Mouse (Mus musculus) thymus, adult 18-20 months (tissue): ENCODE data around the gene Aebp1.
A peak's percentile ranks its signal among the peaks of the same experiment; 100 is the strongest.

Source experiments
- DNase-seq, 2 experiments: peaks; one replicate each; pipeline ENCODE4 v3.0.0; 2022; ENCODE audit warnings: mixed read lengths in 2 of 2

The Aebp1 gene

DNA sequence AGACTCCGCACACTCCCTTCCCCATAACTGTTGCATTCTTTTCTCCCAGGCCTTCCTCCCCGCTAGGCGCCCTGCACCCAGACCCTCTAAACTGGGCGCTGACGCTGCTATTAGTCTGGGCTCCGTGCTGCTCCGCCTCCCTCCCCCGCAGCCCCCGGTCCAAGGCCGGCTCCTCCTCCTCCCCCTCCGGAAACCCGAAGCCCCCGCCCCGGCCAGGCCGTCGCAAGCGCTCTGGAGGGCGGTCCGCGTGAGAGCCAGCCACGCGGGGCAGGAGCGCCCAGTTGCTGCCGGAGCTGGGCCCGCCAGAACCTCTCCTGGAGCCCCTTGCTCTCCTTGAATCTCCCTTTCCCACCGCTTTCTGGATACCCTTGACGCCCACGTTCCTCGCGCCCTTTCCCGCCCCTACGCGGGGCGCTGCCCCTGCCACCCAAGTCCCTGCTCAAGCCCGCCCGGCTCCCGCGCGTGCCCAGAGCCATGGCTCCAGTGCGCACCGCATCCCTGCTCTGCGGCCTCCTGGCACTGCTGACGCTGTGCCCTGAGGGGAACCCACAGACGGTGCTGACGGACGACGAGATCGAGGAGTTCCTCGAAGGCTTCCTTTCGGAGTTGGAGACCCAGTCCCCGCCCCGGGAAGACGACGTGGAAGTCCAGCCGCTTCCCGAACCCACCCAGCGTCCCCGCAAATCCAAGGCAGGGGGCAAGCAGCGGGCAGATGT is at the start of gene Aebp1:
Gene Aebp1 (plus strand): TSS at position 270 of the 716 bp plus-strand sequence.
- DNase-seq = no peak

DNA sequence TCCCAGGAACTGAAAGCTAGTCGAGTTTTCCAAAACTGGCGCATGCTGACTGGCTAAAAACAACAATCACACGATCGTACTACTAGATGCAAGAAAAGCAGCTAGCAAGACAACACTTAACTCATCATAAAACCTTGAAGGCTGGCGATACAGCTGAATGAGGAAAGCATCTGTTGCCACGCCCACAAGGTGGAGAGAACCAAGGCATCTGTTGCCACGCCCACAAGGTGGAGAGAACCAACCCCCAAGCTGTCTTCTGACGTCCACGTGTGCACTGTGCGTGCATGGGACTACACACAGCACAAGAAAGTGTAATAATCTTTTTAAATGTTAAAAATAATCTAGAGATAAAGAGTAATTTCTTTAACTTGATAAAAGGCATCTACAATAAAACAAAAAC is 48.4 kb upstream of the Aebp1 start:
- no peak for DNase-seq

DNA sequence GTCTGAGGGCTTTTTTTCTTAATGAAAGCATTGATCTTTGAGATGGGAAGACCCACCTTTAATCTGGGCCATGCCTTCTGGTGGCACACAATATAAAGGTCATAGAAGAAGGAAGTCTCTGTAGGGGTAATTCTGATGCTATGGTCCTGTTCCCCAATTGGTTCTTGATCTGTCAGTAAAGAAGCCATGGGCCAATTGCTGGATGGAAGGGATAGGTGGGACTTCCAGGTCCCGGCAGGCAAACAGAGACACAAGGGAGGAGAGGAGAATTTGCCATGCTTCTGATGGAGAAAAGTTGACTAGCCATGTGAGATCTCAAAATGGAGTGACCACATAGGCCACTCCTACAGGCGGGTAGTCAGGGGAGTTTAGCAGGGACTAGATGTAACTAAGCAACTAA is 42.5 kb upstream of the Aebp1 start:
- DNase-seq = no peak

DNA sequence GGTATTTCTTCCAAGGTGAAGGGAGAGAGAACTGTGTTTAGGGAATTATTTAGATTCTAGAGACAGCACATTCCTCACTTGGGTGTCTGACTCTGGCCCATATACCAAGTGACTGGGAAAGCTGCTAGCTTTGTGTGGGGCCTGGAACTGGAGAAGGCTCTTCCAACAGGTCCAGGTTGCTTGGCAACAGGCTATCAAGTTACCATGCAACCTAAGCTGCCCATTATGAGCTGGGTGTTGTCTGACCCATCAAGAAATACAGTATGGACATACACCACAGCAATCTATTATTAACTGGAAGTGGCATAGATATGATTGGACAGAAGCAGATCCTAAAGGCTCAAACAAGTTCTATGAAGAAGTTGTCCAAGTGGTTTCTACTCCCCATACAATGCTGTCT is 36.3 kb upstream of the Aebp1 start:
- no peak for DNase-seq

DNA sequence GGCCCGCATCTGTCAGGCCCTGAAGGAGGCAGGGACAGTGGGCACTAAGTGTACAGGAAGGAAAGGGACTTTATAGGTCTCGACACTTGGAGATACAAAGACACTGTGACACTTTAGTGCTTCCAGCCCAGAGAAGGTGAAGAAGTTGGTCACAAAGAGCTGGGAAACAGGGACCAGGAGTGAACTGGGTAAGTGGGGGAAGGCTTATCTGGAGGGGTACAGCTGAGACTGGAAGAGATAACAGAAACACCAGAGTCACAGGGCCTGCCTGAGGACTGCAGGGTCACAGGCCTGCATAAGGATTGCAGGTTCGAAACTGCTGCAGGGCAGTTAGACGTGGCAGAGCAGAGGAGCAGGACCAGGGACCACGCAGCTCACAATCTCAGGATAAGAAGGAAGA is 33.8 kb upstream of the Aebp1 start:
- DNase-seq = no peak

DNA sequence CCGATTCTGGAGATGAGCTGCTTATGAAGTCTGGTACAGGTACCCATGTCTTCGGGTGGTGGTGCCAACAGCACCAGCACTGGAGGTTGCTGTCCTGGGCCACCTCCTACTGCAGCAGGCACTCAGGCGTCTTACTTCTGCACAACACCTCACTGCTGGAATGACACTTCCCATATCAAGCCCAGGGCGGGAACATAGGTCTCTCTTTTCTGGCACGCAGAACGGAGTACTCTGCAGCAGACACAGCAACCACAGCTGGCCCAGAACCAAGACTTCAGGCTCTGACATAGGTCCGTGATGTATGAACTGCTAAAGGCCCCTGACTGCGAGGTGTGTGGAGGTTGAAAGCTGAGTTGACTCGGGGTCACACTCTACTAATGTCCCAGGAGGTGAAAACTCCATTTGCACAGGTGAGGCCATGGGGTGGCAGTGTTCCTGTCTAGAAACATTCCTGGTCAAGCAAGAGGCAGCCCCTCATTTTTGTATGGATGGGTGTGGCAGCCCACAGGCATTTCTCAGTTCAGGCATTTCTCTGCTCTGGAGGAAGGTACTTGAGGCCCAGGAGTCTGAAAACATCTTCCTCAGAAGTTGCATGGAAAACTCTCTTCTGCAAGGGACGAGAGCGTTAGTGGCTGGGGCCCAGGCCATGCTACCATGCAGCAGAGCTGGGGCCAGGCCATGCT is 33.1 kb upstream of the Aebp1 start:
- DNase-seq = no peak

DNA sequence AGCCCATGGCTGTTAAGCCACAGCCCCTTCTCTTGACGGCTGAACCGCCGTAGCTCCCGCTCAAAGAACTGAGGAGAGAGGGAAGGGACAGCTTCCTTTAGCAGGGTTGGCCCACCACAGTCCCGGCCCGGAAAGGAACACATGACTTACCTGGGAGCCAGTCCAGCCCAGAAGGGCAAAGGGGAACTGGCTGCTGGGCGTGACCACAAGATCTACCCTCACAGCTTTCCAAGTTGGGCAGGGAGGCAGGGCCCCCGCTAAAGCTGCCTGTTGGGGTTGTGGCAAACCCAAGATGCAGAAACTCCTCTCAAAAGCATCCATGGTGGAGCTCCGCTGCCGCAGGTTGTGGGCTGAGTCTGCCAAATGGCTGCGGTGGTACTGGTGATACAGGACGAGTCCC is 32.4 kb upstream of the Aebp1 start:
- DNase-seq = no peak

DNA sequence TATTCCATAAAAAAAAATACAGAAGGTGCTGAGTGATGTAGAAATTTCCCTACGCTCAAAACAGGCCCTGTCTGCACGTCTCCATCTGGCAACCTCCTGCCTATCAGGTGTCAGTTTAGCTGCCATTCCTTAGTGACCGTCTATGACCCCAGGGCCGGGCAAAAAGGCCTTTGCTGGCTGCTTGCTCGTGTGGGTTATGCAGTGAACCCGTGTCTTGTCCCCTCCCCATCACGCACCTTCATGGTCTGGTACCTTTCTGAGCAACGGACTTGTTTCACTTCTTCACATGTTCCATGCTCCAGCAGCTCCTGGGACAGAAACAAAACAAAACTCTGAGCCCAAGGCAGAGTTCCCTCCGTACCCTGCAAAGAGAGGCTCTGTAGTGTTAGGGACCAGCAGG is 27.2 kb upstream of the Aebp1 start:
- no peak for DNase-seq

DNA sequence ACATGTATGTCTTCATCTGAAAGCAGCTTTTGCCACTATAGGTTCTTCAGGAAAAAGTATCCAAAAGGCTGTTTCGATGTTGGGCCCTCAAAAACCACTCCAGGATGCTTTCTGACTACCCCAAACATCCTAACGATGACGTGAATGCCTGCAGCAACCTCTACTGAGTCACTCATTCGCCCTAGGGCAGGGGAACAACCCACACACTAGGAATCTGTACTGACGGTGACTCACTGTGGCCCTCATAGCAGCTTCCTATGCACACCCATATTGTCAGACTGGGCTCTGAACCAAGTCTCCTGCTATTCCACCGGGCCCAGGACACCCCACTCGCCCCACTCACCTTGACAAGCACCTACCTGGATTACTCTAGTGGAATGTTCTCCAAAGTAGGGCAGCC is 26.7 kb upstream of the Aebp1 start:
- DNase-seq = no peak

DNA sequence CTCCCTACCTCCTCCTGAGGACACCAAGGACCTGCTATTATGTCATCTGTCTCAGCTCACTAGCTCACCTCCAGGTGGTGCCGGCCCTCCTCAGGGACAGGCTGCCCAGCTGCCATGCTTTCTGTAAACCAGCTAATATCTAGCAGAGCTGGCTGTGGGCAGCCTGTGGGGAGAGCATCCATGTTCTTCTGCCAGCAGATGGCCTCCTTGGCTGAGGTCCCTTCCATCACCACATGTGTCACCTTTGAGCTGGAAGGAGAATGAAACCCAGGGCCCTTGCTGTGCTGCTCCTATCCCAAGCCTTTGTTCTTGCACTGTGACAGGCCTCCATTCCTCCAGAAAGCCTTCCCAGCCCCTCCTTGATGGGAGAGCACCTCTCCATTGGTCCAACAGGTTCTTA is 25.6 kb upstream of the Aebp1 start:
- peak in 1 of 2 experiments; percentile 21 for DNase-seq

DNA sequence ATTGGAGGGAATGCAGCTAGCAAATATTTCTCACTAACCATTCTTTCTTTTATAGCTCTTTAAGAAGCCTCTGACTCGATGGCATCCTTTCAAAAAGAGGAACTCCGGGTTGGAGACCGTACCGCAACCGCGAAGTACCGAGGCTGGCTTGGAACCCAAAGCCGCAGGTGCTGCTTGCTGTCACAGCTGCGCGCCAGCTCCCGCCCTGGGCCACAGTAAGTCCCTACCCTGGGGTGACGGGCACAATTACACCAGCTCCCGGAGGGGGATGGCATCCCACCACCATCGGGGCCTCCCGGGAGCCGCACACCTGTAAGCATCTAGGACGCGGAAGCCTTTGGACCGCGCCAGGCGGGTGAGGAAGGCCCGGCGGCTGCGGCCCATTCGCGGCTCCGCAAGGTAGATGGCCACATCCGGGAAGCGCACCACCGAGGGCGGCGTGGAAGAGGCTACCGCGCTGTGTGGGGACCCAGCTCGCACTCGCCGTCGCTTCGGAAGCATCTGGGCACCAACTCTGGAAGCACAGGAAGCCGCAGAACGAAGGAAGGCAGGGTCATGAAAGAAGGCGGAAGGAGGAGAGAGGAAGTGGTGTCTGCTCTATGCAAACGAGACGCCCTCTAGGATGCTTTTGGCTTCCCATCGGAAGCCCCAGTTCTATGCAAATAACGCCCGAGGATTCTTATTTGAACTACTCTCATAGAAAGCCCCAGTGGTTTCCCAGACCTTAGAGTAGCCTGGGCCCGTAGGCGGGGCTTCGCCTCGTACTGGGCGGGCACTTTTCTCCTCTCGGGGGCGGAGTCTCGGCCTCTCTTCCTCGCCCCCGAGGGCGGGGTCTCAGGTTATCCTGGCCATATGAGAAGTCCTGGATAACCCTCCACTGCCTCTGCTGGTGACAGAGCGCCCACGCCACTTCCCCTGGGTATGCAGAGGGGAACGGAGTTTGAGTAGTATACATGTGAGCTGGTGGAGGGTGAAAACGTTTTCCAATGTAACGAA is 24.2 kb upstream of the Aebp1 start, which contains the start of gene Polm:
Gene Polm (minus strand): TSS at position 766 of the 996 bp plus-strand sequence.
- peak; percentile 70 to 84 for DNase-seq

DNA sequence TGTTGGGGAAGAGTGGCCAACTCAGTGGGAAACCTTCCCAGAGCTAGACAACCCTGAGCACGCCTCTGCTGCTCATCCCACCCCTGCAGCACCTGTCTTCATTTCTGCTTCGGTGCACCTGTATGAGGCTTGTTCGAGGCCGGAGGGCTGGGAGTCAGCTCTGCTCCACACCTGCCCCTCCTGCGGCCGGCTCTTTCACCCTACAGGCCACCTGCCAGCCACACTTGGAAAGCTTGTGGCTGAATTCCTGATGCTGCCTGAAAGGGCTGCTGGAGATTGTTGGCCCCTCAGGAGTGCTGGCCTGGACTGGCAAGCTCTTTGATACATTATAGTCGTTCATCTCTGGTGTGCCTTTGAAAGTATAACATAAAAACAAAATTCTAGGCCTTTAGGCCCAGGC is 21.4 kb upstream of the Aebp1 start:
- no peak for DNase-seq

DNA sequence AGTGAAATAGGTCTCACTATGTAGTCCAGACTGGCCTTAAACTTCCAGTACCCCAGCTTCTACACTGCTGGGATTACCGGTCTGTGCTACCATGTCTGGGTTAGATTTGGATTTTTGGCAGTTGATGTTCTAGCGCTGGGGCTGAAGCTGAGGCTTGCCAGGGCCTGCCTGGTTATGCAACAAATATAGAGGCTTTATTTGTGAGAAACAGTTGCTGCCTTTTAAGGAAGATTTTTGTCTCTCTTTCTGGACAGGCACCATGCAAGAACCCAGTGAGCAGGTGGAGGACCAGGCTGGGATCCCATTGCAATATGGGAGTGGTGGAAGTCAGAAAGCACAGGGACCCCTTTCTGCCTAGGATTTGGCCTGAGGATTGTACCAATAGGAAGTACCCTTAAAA is 20.0 kb upstream of the Aebp1 start:
- DNase-seq = no peak

DNA sequence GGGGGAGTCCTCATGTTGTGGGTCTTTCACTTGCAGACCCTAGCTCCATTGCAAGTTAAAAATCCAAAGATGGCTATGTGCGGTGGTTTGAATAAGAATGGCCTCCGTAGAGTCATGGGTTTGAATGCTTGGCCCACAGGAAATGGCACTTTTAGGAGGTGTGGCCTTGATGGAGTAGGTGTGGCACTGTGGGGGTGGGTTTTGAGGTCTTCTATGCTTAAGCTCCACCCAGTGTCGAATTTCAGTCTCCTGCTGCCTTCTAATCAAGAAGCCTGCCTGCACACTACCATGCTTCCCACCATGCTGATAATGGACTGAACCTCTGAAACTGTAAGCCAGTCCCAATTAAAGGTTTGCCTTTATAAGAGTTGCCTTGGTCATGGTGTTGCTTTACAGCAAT is 18.6 kb upstream of the Aebp1 start:
- no peak for DNase-seq

DNA sequence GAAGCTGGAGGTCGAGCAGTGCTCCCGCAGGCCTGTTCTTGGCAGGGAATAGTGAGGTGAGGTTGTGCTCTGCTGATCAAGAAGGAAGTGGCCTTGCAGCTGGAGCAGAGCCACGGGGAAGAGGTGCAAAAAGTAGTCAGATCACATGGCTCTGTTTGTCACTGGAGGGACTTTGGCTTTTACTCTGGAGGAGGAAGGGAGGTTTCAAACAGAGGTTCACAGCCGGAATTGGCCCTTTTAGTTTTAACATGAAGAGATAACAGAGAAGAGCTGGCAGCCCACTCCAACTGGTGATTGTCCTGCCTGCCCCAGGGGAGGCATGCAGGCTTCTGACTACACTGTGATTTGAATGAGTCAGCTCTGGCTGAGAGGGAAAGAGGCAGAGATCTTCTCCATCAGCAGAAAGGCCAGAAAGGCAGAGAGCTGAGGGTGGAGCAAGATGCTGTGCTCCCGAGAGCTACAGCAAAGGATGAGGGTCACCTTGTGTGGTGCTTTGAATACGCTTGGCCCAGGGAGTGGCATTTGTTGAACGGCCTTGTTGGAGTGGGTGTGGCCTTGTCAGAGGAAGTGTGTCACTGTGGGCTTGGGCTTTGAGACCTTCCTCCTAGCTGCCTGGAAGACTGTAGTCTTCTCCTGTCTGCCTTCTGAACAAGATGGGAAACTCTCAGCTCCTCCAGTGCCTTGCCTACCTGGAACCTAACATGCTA is 15.0 kb upstream of the Aebp1 start:
- no peak for DNase-seq

DNA sequence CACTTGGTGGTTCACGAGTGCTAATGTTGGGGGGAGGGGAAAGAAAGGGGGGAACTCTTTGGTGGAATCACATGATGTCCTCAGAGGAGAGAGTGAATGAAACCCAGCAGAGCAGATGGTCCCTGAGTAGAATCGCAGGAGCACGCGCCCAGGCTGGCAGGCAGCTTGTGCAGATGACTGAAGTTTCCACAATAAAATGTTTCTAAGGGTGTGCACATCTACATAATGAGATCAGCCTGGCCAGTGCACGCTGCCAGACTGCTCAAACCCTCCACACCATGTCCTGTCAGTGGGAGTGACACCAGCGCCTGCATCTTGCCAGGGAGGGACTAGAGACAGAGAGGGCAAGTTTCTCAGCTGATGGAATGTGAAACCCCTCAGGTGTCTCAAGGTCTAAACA is 13.0 kb upstream of the Aebp1 start:
- no peak for DNase-seq

DNA sequence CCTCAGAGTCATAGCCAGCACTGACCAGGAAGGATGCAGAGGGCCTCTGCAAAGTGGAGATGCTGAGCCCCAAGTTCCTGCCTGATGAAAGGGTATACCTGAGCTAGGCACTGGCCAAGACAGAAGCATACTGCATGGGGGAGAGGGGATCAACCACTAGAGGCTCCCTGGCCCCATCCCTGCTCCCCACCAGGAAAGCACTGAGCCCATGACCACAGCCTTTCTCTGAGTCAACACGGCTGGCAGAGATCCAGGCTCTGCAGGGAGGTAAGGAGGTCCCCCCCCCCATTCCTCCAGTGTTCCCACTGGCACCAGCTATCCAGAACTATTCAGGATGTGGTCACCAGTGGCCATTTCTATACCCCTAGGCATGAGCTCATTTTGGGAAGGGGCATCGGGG is 12.4 kb upstream of the Aebp1 start:
- DNase-seq = no peak

DNA sequence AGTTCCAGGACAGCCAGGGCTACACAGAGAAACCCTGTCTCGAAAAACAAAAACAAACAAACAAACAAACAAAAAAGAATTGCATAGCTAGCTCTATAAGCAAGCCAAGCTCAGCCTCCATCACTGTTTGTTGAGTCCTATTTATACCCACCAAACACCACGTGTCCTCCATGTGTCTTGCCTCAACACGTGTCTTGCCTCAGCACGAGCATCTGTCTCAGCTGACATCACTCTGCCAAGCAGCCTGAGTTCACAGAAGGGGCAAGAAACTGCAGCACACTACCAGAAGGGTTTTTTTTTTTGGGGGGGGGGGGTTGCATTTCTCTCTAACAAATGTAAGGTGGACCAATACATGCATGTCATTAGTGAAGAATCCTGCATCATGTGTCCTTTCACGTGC is 11.3 kb upstream of the Aebp1 start:
- DNase-seq = peak in 1 of 2 experiments; percentile 37

DNA sequence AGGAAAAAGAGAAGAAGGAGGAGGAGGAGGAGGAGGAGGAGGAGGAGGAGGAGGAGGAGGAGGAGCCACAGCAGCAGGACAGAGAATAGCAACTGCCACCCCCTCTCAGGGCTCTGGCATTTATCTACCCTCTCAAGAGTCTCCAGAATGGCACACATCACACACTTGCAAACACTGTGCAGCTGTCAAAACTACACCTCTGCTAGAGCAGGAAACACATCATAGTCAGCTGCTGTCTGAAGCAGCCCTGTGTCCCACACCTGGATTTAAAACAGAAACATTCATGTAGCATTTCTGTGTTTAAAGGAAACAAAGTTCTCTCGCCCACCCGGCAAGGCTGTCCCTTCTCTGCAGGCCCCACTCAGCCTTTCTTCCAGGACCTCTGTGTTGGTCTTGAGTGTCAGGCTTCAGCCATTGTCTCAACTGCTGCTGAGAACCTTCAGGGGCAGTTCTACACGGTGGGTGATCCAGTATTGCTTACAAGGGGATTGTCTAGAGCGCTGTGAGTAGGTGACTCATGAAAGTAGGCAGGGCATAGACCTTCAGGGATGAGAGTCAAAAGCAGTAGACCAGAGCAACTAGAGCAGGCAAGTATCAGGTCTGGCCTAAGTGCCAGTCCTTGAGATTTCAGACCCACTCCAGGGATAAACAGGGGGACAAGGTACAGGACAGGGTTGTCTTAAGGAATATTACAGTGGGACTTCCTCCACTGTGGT is 10.6 kb upstream of the Aebp1 start:
- DNase-seq = peak; percentile 25 to 69

DNA sequence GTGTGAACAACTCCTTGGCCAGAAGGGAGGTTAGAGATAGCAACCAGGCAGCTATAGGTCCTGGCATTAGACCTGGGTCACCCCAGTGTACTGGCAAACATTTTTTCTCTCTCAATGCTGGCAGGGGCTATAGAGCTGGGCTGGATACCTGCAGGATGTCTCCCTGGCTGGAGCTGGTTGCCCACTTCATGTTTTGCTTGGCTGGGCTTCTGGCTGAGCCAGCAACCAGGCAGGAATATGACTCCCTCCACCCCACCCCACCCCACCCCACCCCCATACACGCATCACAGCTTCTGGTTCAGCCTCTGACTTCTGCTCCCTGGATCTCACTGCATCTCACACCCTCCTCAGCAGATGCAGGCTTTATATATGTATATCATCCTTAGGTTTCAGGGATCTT is 9.4 kb upstream of the Aebp1 start:
- DNase-seq = no peak

DNA sequence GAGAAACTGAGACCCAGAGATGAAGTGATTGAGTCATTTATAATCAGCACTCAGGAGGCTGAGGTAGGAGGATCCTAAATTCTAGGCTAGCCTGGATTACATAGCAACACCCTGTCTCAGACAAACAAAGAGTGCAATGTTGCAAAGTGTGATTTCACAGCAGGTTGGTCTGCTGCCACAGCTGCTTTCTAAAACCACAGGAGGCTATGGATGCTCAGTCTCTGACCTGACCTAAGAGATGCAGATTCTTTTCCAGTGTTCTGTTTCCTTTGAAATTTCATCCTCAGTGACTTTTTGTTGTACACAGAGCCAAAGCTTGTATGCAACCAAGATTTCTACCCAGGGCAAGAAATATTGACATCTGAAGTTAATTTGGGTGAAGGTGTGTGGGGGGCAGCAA is 6.3 kb upstream of the Aebp1 start:
- no peak for DNase-seq

DNA sequence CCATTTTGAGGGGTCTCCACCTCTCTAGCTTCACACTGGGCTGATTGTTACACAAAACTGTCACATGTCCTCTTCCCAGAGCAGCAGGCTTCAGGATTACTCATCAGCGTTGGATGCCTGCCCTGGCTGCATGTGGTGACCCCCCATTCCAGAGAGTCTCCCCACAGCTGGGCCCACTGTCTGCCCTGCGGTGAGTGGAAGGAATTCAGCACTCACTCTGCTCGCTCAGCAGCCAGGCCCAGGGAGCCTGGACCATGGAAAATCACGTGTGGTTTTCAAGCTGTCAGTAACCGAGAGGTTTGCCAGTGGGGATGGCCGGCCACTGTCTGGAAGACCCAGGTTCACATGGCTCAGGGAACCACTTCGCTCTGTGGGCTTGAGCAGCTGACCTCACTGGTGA is 5.8 kb upstream of the Aebp1 start:
- no peak for DNase-seq
